Mouse (Mus musculus): Measurements from ENCODE around the gene Tle2. TPM values are rescaled to one million over a fixed set of nuclear protein-coding genes. Genes with fewer than 3 reads are reported as not detected.

The Tle2 gene
- total and polyA plus RNA-seq, 2 experiments from 2014 or later = 10.4 to 11.9 TPM

- peaks cover 11% of the 10 kb centered on the region; the same call in 1 of the 2 replicates for H3K36me3 ChIP-seq (replicated peaks; ENCODE audit: control insufficient read depth, insufficient read depth, low read length)
- no peak for DNase-seq (ENCODE audit: low spot score)
- H3K4me1 ChIP-seq (ENCODE audit: control insufficient read depth, insufficient read depth) = peaks cover 11% of the 10 kb centered on the region; the same call in 1 of the 2 replicates
- no peak for ATAC-seq (ENCODE audit: insufficient read depth, low read depth)
- no peaks in the 10 kb centered on the region for H3K27me3 ChIP-seq (ENCODE audit: control insufficient read depth, insufficient read depth, low read length)
- no peaks in the 10 kb centered on the region for H3K9me3 ChIP-seq (replicated peaks; ENCODE audit: control insufficient read depth, low read length)
- 82% methylated on average over 22 of the region's 22 CpGs for WGBS
- peak overlapping the region; percentile 81 for H3K4me2 ChIP-seq (ENCODE audit: low read depth, low read length)
- H3K4me3 ChIP-seq (ENCODE audit: low read depth, low read length) = peak overlapping the region; percentile 70
- H3K9ac ChIP-seq (replicated peaks; ENCODE audit: low read depth, low read length) = peak overlapping the region; percentile 82
- TF ChIP-seq EP300 (IDR thresholded peaks at IDR 0.05; ENCODE audit: low read depth) = no peak
- no peak for TF ChIP-seq CTCF (IDR thresholded peaks at IDR 0.05; ENCODE audit: low read depth)
- H3K27ac ChIP-seq (ENCODE audit: low read depth) = peak overlapping the region; percentile 88
Measured at GRCm38 (mm10) chr10:81626101-81626993, 52.0 kb downstream of the Tle2 start.

- ATAC-seq (ENCODE audit: insufficient read depth, low read depth) = peak; percentile 91
- H3K9ac ChIP-seq (replicated peaks; ENCODE audit: low read depth, low read length) = peak within 1 kb of the TSS; percentile 82
- peak within 1 kb of the TSS; percentile 88 for H3K27ac ChIP-seq (ENCODE audit: low read depth)
- 5% methylated on average over 40 of the region's 40 CpGs for WGBS
- no peaks in the 10 kb centered on the region for H3K9me3 ChIP-seq (replicated peaks; ENCODE audit: control insufficient read depth, low read length)
- peak within 1 kb of the TSS; percentile 81 for H3K4me2 ChIP-seq (ENCODE audit: low read depth, low read length)
- H3K27me3 ChIP-seq (ENCODE audit: control insufficient read depth, insufficient read depth, low read length) = no peaks in the 10 kb centered on the region
- no peak for TF ChIP-seq CTCF (IDR thresholded peaks at IDR 0.05; ENCODE audit: low read depth)
- TF ChIP-seq EP300 (IDR thresholded peaks at IDR 0.05; ENCODE audit: low read depth) = peak; percentile 90; the same call in 1 of the 2 replicates
- peak; percentile 96 for DNase-seq (ENCODE audit: low spot score)
- peak within 1 kb of the TSS; percentile 70 for H3K4me3 ChIP-seq (ENCODE audit: low read depth, low read length)
- H3K36me3 ChIP-seq (replicated peaks; ENCODE audit: control insufficient read depth, insufficient read depth, low read length) = peaks cover 4% of the 10 kb centered on the region; the same call in 1 of the 2 replicates
- H3K4me1 ChIP-seq (ENCODE audit: control insufficient read depth, insufficient read depth) = peaks cover 11% of the 10 kb centered on the region; the same call in 1 of the 2 replicates
Measured at GRCm38 (mm10) chr10:81626994-81627835, 52.9 kb downstream of the Tle2 start, which contains the start of gene Sirt6. Gene Sirt6, minus strand, starts transcription at chr10:81627797.

GRCm38 (mm10) chr10:81627836-81628220 lies 53.5 kb downstream of the Tle2 start:
- Histone ChIP-seq H3K4me1 (ENCODE audit: control insufficient read depth, insufficient read depth) (peaks cover 11% of the 10 kb centered on the region; the same call in 1 of the 2 replicates), H3K9ac (replicated peaks; ENCODE audit: low read depth, low read length) (peak overlapping the region; percentile 82), H3K4me2 (ENCODE audit: low read depth, low read length) (peak overlapping the region; percentile 81), H3K9me3 (replicated peaks; ENCODE audit: control insufficient read depth, low read length) (no peaks in the 10 kb centered on the region), H3K4me3 (ENCODE audit: low read depth, low read length) (peak overlapping the region; percentile 70), H3K27me3 (ENCODE audit: control insufficient read depth, insufficient read depth, low read length) (no peaks in the 10 kb centered on the region), H3K36me3 (replicated peaks; ENCODE audit: control insufficient read depth, insufficient read depth, low read length) (no peaks in the 10 kb centered on the region), H3K27ac (ENCODE audit: low read depth) (peak overlapping the region; percentile 88)
- peak; percentile 10 for ATAC-seq (ENCODE audit: insufficient read depth, low read depth)
- DNase-seq (ENCODE audit: low spot score) = no peak
- 37% methylated on average over 7 of the region's 7 CpGs for WGBS
- TF ChIP-seq CTCF (IDR thresholded peaks at IDR 0.05; ENCODE audit: low read depth) = no peak
- no peak for TF ChIP-seq EP300 (IDR thresholded peaks at IDR 0.05; ENCODE audit: low read depth)

GRCm38 (mm10) chr10:81628390-81628789 lies 54.0 kb downstream of the Tle2 start, which contains the start of gene Ankrd24:
Gene Ankrd24, plus strand, starts transcription at chr10:81628540.
- H3K9me3 ChIP-seq (replicated peaks; ENCODE audit: control insufficient read depth, low read length) = no peaks in the 10 kb centered on the region
- no peaks in the 10 kb centered on the region for H3K36me3 ChIP-seq (replicated peaks; ENCODE audit: control insufficient read depth, insufficient read depth, low read length)
- peak within 1 kb of the TSS; percentile 88 for H3K27ac ChIP-seq (ENCODE audit: low read depth)
- H3K27me3 ChIP-seq (ENCODE audit: control insufficient read depth, insufficient read depth, low read length) = no peaks in the 10 kb centered on the region
- DNase-seq (ENCODE audit: low spot score) = no peak
- H3K4me2 ChIP-seq (ENCODE audit: low read depth, low read length) = peak within 1 kb of the TSS; percentile 81
- TF ChIP-seq EP300 (IDR thresholded peaks at IDR 0.05; ENCODE audit: low read depth) = no peak
- TF ChIP-seq CTCF (IDR thresholded peaks at IDR 0.05; ENCODE audit: low read depth) = no peak
- ATAC-seq (ENCODE audit: insufficient read depth, low read depth) = no peak
- peak within 1 kb of the TSS; percentile 70 for H3K4me3 ChIP-seq (ENCODE audit: low read depth, low read length)
- H3K9ac ChIP-seq (replicated peaks; ENCODE audit: low read depth, low read length) = peak within 1 kb of the TSS; percentile 82
- WGBS = 81% methylated on average over 16 of the region's 16 CpGs
- H3K4me1 ChIP-seq (ENCODE audit: control insufficient read depth, insufficient read depth) = peaks cover 11% of the 10 kb centered on the region; the same call in 1 of the 2 replicates

Data from heart, postnatal 0 days (tissue).